ENCODE assay signal across 15 mouse cellular contexts in the genomic region with DNA sequence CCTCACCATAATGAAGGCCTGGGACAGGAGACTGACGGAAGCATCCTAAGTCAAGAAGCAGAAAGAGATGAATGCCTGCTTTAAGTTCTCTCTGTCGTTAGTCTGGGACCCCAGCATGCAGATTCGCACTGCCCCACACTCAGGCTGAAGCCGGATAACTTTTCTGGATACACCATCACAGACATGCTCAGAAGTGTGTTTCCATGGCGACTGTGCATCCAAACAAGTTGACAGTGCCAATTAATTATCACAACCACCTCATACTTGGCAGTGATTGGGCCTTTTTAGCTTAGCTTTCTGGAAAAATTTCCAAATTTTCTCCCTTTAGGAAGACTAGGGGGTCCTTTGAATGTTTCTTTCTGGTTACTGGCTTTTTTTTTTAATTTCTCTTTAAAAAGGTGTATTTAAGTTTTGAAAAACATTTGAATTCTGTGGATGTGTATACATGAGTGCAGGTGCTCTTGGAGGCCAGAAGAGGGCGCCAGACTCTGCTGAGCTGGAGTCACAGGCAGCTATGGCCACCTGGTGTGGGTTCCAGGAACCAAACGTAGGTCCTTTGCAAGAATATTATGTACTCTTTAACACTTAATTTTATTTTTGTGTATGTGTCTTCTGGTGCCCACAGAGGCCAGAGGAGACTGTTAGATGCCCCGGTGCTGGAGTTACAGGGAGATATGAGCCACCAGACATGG. TPM values are rescaled to one million over a fixed set of nuclear protein-coding genes. Genes with fewer than 3 reads are reported as not detected.
DNase-seq lines count a peak whose midpoint lies in the region; ATAC-seq and TF ChIP-seq lines count a peak whose summit lies in the region.
"Had no signal": no experiment of that assay in that cellular context is flagged by ENCODE, and none has a peak within 500 bp of the region (broad histone marks: within the 10 kb centered on the region; RNA-seq: fewer than 3 reads in every experiment).

No protein-coding gene starts in this region.

- H3K27me3 ChIP-seq in liver, postnatal 0 days (ENCODE audit: insufficient read depth, low read length) = peaks cover 8% of the 10 kb centered on the region; the same call in 1 of the 2 replicates
- H3K27me3 ChIP-seq in CH12.LX (replicated peaks) = no peaks in the 10 kb centered on the region
- H3K27me3 ChIP-seq: heart, embryonic 15.5 days; limb, embryonic 13.5 days had no signal

- no peaks in the 10 kb centered on the region for H3K4me1 ChIP-seq in liver, postnatal 0 days (ENCODE audit: insufficient read depth)
- peaks cover 0 to 4% of the 10 kb centered on the region in 2 experiments; a peak in 3 of 4 replicates for H3K4me1 ChIP-seq in CH12.LX (ENCODE audit: control insufficient read depth in 1 of 2, insufficient read depth in 2 of 2)

- H3K4me2 ChIP-seq in liver, postnatal 0 days (ENCODE audit: low read depth, low read length) = no peak overlapping the region
- H3K4me2 ChIP-seq in CH12.LX (ENCODE audit: insufficient read depth, low read depth, poor library complexity, severe bottlenecking) = no peak overlapping the region
- H3K4me2 ChIP-seq: heart, embryonic 15.5 days; limb, embryonic 13.5 days had no signal

- WGBS in liver, postnatal 0 days (ENCODE audit: insufficient replicate concordance) = 71% methylated on average over 8 of the region's 8 CpGs

- TF ChIP-seq RAD21 in CH12.LX (IDR thresholded peaks at IDR 0.05; ENCODE audit: low read depth, low read length) = peak; percentile 45

- no peak for TF ChIP-seq POLR2A in CH12.LX (IDR thresholded peaks at IDR 0.05; ENCODE audit: low read depth, low read length)

- no peak overlapping the region for H3K27ac ChIP-seq in liver, postnatal 0 days (ENCODE audit: low read depth)
- H3K27ac ChIP-seq in CH12.LX (ENCODE audit: insufficient read depth, low read depth) = no peak overlapping the region
- H3K27ac ChIP-seq: heart, embryonic 15.5 days; limb, embryonic 13.5 days had no signal

- no peak for ATAC-seq in liver, postnatal 0 days

- H3K9ac ChIP-seq in liver, postnatal 0 days (replicated peaks) = no peak overlapping the region
- no peak overlapping the region for H3K9ac ChIP-seq in CH12.LX (ENCODE audit: insufficient read depth, low read depth)
- H3K9ac ChIP-seq: heart, embryonic 15.5 days; limb, embryonic 13.5 days had no signal

- TF ChIP-seq EP300 in liver, postnatal 0 days (IDR thresholded peaks at IDR 0.05; ENCODE audit: low read depth) = no peak
- no peak for TF ChIP-seq EP300 in CH12.LX (IDR thresholded peaks at IDR 0.05; ENCODE audit: low read length)

- TF ChIP-seq CTCF in liver, postnatal 0 days (IDR thresholded peaks at IDR 0.05; ENCODE audit: low read depth) = peak; percentile 47
- TF ChIP-seq CTCF in CH12.LX (conservative IDR thresholded peaks at IDR 0.05 in 1 of 2, IDR thresholded peaks at IDR 0.05 in 1 of 2; ENCODE audit: low read depth in 2 of 2, low read length in 2 of 2) = peak; percentile 24 to 71; a peak in 3 of 4 replicates

- H3K9me3 ChIP-seq in liver, postnatal 0 days (ENCODE audit: low read length) = peaks cover 4% of the 10 kb centered on the region; the same call in 1 of the 2 replicates
- H3K9me3 ChIP-seq in CH12.LX (replicated peaks; ENCODE audit: low read length) = peaks cover 8% of the 10 kb centered on the region
- H3K9me3 ChIP-seq: heart, embryonic 15.5 days had no signal

- H3K36me3 ChIP-seq in liver, postnatal 0 days (replicated peaks; ENCODE audit: insufficient read depth, low read length) = no peaks in the 10 kb centered on the region
- H3K36me3 ChIP-seq in CH12.LX (replicated peaks in 1 of 2; ENCODE audit: control insufficient read depth in 1 of 2, insufficient read depth in 1 of 2, low read length in 1 of 2) = no peaks in the 10 kb centered on the region
- H3K36me3 ChIP-seq: forebrain, embryonic 10.5 days; heart, embryonic 15.5 days; limb, embryonic 13.5 days had no signal

- no peak for DNase-seq in liver, postnatal 0 days
- DNase-seq in liver = no peak
- peak; percentile 25 for DNase-seq in CH12.LX (ENCODE audit: extremely low read depth)
- DNase-seq in NIH3T3 (ENCODE audit: low read depth) = peak; percentile 12
- peak; percentile 50 for DNase-seq in induced T-regulatory cell, adult 2 months (ENCODE audit: low read depth)
- no peak for DNase-seq in kidney, postnatal 10 days
- DNase-seq in heart, adult 11 months = no peak
- DNase-seq: adrenal gland, adult 2 months; cerebellum, postnatal 36 days; right cerebral cortex, postnatal 25 days; thymus, postnatal 36 days had no signal

- in situ Hi-C loops in CH12.LX (cut with MboI; ENCODE audit: low pct_ligation_motif_present, low pct_unique_long_range_greater_than_20kb, low sequenced_read_pairs) = no loop called here

- dilution Hi-C loops in CH12.LX (cut with MboI; ENCODE audit: extremely low pct_ligation_motif_present, extremely low pct_unique_long_range_greater_than_20kb, low sequenced_read_pairs) = no loop called here

- no peaks in the 10 kb centered on the region for H3K79me2 ChIP-seq in CH12.LX (replicated peaks; ENCODE audit: control insufficient read depth, extremely low read depth, insufficient read depth, poor library complexity, severe bottlenecking)

- no peak overlapping the region for H3K4me3 ChIP-seq in liver, postnatal 0 days (ENCODE audit: low read depth, low read length)
- H3K4me3 ChIP-seq in CH12.LX (replicated peaks in 1 of 3; ENCODE audit: low read depth in 2 of 3, low read length in 2 of 3, poor library complexity in 1 of 3) = no peak overlapping the region
- H3K4me3 ChIP-seq: forebrain, embryonic 10.5 days; heart, embryonic 15.5 days; limb, embryonic 13.5 days had no signal

TF ChIP-seq in CH12.LX, 34 proteins besides CTCF, POLR2A, EP300 and RAD21:
- TF ChIP-seq SMC3 (IDR thresholded peaks at IDR 0.05; ENCODE audit: low read depth, low read length) = peak; percentile 43
- no peak for TF ChIP-seq MAX (IDR thresholded peaks at IDR 0.05; ENCODE audit: low read length)
TF ChIP-seq in CH12.LX: peak in this region for 1.

RNA-seq across cellular contexts. Expression of gene Ccdc182, which starts 12.3 kb away (rescaled TPM):
- not detected in 2 replicates for polyA plus RNA-seq in liver, postnatal 0 days (2015; fragmentation: Nextera tagmentation; extraction: Ambion mirVana)
- total RNA-seq in CH12.LX (2012; rRNA removed) (not detected in 2 replicates), CH12.LX (2014; rRNA removed) (not detected in 2 replicates)
- not detected in 2 replicates for polyA plus RNA-seq in CH12.LX (2012; ENCODE audit: insufficient read length, low read depth)
- total RNA-seq: adrenal gland, adult 2 months; layer of hippocampus, adult 18-20 months had no signal
- polyA plus RNA-seq: adrenal gland, adult 2 months; heart, embryonic 15.5 days had no signal

Comparison
In these comparisons a context has a peak if more than half of its experiments do, and no peak if none do; other contexts are left out.
1. DNase-seq: peak in CH12.LX (single experiment), NIH3T3 (single experiment) and induced T-regulatory cell, adult 2 months (single experiment); none in liver, postnatal 0 days (single experiment), liver (single experiment), kidney, postnatal 10 days (single experiment) and heart, adult 11 months (single experiment).